Mouse (Mus musculus) lung, postnatal 10 days (tissue): Measurements from ENCODE around the gene Sergef.

Experiments used
- DNase-seq: peaks from one replicate; pipeline ENCODE4 v3.0.0; 2021

The Sergef gene

GRCm38 (mm10) chr7:46569509-46569908, 70.1 kb downstream of the Sergef start:
- peak; percentile 58 for DNase-seq

- no peak for DNase-seq
These were observed 73.1 kb downstream of the Sergef start for GRCm38 (mm10) chr7:46566318-46567007.

- no peak for DNase-seq
These were observed 74.2 kb downstream of the Sergef start for GRCm38 (mm10) chr7:46565374-46565773.

GRCm38 (mm10) chr7:46563801-46564200, 75.8 kb downstream of the Sergef start:
- DNase-seq: no peak

- DNase-seq: no peak
These were observed 79.5 kb downstream of the Sergef start for GRCm38 (mm10) chr7:46560061-46560460.

GRCm38 (mm10) chr7:46559643-46560042, 80.0 kb downstream of the Sergef start:
- peak; percentile 56 for DNase-seq

GRCm38 (mm10) chr7:46559006-46559405, 80.6 kb downstream of the Sergef start:
- DNase-seq: no peak

- DNase-seq: no peak
These were observed 81.6 kb downstream of the Sergef start for GRCm38 (mm10) chr7:46557996-46558395.

GRCm38 (mm10) chr7:46557387-46557786, 82.2 kb downstream of the Sergef start:
- no peak for DNase-seq

GRCm38 (mm10) chr7:46556358-46557118, 83.1 kb downstream of the Sergef start:
- DNase-seq: no peak

- DNase-seq: no peak
These were observed 83.9 kb downstream of the Sergef start for GRCm38 (mm10) chr7:46555731-46556130.

- DNase-seq: no peak
These were observed 84.8 kb downstream of the Sergef start for GRCm38 (mm10) chr7:46554855-46555254.

GRCm38 (mm10) chr7:46554003-46554402, 85.6 kb downstream of the Sergef start:
- DNase-seq: peak; percentile 58

- DNase-seq: peak; percentile 6
These were observed 87.5 kb downstream of the Sergef start for GRCm38 (mm10) chr7:46551935-46552752.

- no peak for DNase-seq
These were observed 88.4 kb downstream of the Sergef start for GRCm38 (mm10) chr7:46551173-46551572.

- no peak for DNase-seq
These were observed 91.5 kb downstream of the Sergef start for GRCm38 (mm10) chr7:46548124-46548523.

- DNase-seq: no peak
These were observed 92.0 kb downstream of the Sergef start for GRCm38 (mm10) chr7:46547642-46548041.

- peak; percentile 12 for DNase-seq
These were observed 93.1 kb downstream of the Sergef start for GRCm38 (mm10) chr7:46546539-46546938.

GRCm38 (mm10) chr7:46544195-46544641, 95.4 kb downstream of the Sergef start:
- no peak for DNase-seq

GRCm38 (mm10) chr7:46542117-46542516, 97.5 kb downstream of the Sergef start:
- no peak for DNase-seq

- DNase-seq: no peak
These were observed 99.0 kb downstream of the Sergef start for GRCm38 (mm10) chr7:46540616-46541015.

- DNase-seq: no peak
These were observed 103.0 kb downstream of the Sergef start for GRCm38 (mm10) chr7:46536456-46537097.

- peak; percentile 18 for DNase-seq
These were observed 104.2 kb downstream of the Sergef start for GRCm38 (mm10) chr7:46535429-46535799.
